Mouse (Mus musculus): ENCODE data around the gene Lce6a. TPM values are rescaled to one million over a fixed set of nuclear protein-coding genes. Genes with fewer than 3 reads are reported as not detected.

Gene Lce6a
- not detected in 2 replicates for polyA plus RNA-seq (2015; fragmentation: Nextera tagmentation; extraction: Ambion mirVana)

GRCm38 (mm10) chr3:92621560-92621959, at the start of gene Lce6a:
Lce6a (minus strand) TSS chr3:92621660.
- Histone ChIP-seq H3K4me1 (ENCODE audit: insufficient read depth, low read length) (no peaks in the 10 kb centered on the region), H3K4me2 (replicated peaks; ENCODE audit: low read depth, low read length) (no peak within 1 kb of the TSS), H3K27me3 (ENCODE audit: insufficient read depth, low read length) (no peaks in the 10 kb centered on the region), H3K9ac (replicated peaks; ENCODE audit: low read length) (no peak within 1 kb of the TSS), H3K36me3 (ENCODE audit: insufficient read depth, low read length) (no peaks in the 10 kb centered on the region), H3K9me3 (ENCODE audit: low read length) (no peaks in the 10 kb centered on the region), H3K4me3 (ENCODE audit: low read length) (no peak within 1 kb of the TSS), H3K27ac (ENCODE audit: low read length) (no peak within 1 kb of the TSS)
- no peak for ATAC-seq (ENCODE audit: low FRiP score, low TSS enrichment)
- WGBS = 77% methylated on average over 2 of the region's 2 CpGs

GRCm38 (mm10) chr3:92670215-92670614, 48.8 kb upstream of the Lce6a start, which contains the start of gene Lce1a2:
Lce1a2 (minus strand) TSS chr3:92670315.
- H3K27me3 ChIP-seq (ENCODE audit: insufficient read depth, low read length) = no peaks in the 10 kb centered on the region
- H3K4me1 ChIP-seq (ENCODE audit: insufficient read depth, low read length) = no peaks in the 10 kb centered on the region
- no peak within 1 kb of the TSS for H3K27ac ChIP-seq (ENCODE audit: low read length)
- no peaks in the 10 kb centered on the region for H3K9me3 ChIP-seq (ENCODE audit: low read length)
- no peak for ATAC-seq (ENCODE audit: low FRiP score, low TSS enrichment)
- no peaks in the 10 kb centered on the region for H3K36me3 ChIP-seq (ENCODE audit: insufficient read depth, low read length)
- H3K4me2 ChIP-seq (replicated peaks; ENCODE audit: low read depth, low read length) = no peak within 1 kb of the TSS
- no peak within 1 kb of the TSS for H3K4me3 ChIP-seq (ENCODE audit: low read length)
- no peak within 1 kb of the TSS for H3K9ac ChIP-seq (replicated peaks; ENCODE audit: low read length)

- Histone ChIP-seq H3K27ac (ENCODE audit: low read length) (no peak within 1 kb of the TSS), H3K4me2 (replicated peaks; ENCODE audit: low read depth, low read length) (no peak within 1 kb of the TSS), H3K9ac (replicated peaks; ENCODE audit: low read length) (no peak within 1 kb of the TSS), H3K9me3 (ENCODE audit: low read length) (no peaks in the 10 kb centered on the region), H3K36me3 (ENCODE audit: insufficient read depth, low read length) (no peaks in the 10 kb centered on the region), H3K4me1 (ENCODE audit: insufficient read depth, low read length) (no peaks in the 10 kb centered on the region), H3K4me3 (ENCODE audit: low read length) (no peak within 1 kb of the TSS), H3K27me3 (ENCODE audit: insufficient read depth, low read length) (no peaks in the 10 kb centered on the region)
- no peak for ATAC-seq (ENCODE audit: low FRiP score, low TSS enrichment)
These were observed 35.4 kb upstream of the Lce6a start, which contains the start of gene Lce1b for GRCm38 (mm10) chr3:92656826-92657225. Lce1b (minus strand) TSS chr3:92656926.

DNA sequence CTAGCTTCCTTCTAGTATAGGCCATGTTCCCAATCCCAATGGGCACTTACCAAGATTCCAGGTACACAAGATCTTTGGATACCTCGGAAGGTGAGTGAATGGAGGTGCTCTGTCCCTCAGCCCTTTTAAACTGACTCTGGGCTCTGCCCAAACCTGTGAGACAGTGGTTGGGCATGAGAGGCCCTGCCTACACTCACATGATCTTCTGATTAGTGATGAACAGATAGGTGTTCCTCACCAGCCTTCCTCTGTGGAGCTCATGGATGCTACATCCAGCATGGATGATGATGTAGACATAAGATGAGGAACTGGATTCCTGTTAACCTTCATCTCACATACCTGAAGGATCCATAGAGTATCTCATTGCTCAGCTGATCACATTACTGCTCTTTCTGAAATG, 26.7 kb upstream of the Lce6a start, which contains the start of gene Lce1a1:
TSS of gene Lce1a1 (minus strand) at position 101 of the 400 bp plus-strand sequence.
- Histone ChIP-seq H3K27me3 (ENCODE audit: insufficient read depth, low read length) (no peaks in the 10 kb centered on the region), H3K9ac (replicated peaks; ENCODE audit: low read length) (no peak within 1 kb of the TSS), H3K4me3 (ENCODE audit: low read length) (no peak within 1 kb of the TSS), H3K4me2 (replicated peaks; ENCODE audit: low read depth, low read length) (no peak within 1 kb of the TSS), H3K9me3 (ENCODE audit: low read length) (no peaks in the 10 kb centered on the region), H3K36me3 (ENCODE audit: insufficient read depth, low read length) (no peaks in the 10 kb centered on the region), H3K27ac (ENCODE audit: low read length) (no peak within 1 kb of the TSS), H3K4me1 (ENCODE audit: insufficient read depth, low read length) (no peaks in the 10 kb centered on the region)
- ATAC-seq (ENCODE audit: low FRiP score, low TSS enrichment) = no peak
- 89% methylated on average over 1 of the region's 1 CpGs for WGBS

- Histone ChIP-seq H3K4me2 (replicated peaks; ENCODE audit: low read depth, low read length) (no peak overlapping the region), H3K36me3 (ENCODE audit: insufficient read depth, low read length) (no peaks in the 10 kb centered on the region), H3K27ac (ENCODE audit: low read length) (no peak overlapping the region), H3K4me1 (ENCODE audit: insufficient read depth, low read length) (no peaks in the 10 kb centered on the region), H3K9ac (replicated peaks; ENCODE audit: low read length) (no peak overlapping the region), H3K9me3 (ENCODE audit: low read length) (no peaks in the 10 kb centered on the region), H3K27me3 (ENCODE audit: insufficient read depth, low read length) (no peaks in the 10 kb centered on the region), H3K4me3 (ENCODE audit: low read length) (no peak overlapping the region)
- 91% methylated on average over 15 of the region's 15 CpGs for WGBS
- ATAC-seq (ENCODE audit: low FRiP score, low TSS enrichment) = no peak
These were observed 18.4 kb upstream of the Lce6a start for GRCm38 (mm10) chr3:92639854-92640253.

- no peaks in the 10 kb centered on the region for H3K4me1 ChIP-seq (ENCODE audit: insufficient read depth, low read length)
- WGBS = 72% methylated on average over 3 of the region's 3 CpGs
- H3K4me3 ChIP-seq (ENCODE audit: low read length) = no peak overlapping the region
- no peak; the same call in 1 of the 2 replicates for ATAC-seq (ENCODE audit: low FRiP score, low TSS enrichment)
- no peak overlapping the region for H3K4me2 ChIP-seq (replicated peaks; ENCODE audit: low read depth, low read length)
- H3K9me3 ChIP-seq (ENCODE audit: low read length) = no peaks in the 10 kb centered on the region
- no peak overlapping the region for H3K9ac ChIP-seq (replicated peaks; ENCODE audit: low read length)
- H3K36me3 ChIP-seq (ENCODE audit: insufficient read depth, low read length) = no peaks in the 10 kb centered on the region
- H3K27ac ChIP-seq (ENCODE audit: low read length) = no peak overlapping the region
- no peaks in the 10 kb centered on the region for H3K27me3 ChIP-seq (ENCODE audit: insufficient read depth, low read length)
These were observed 17.2 kb upstream of the Lce6a start for GRCm38 (mm10) chr3:92638653-92638991.

GRCm38 (mm10) chr3:92637745-92638652, 16.5 kb upstream of the Lce6a start:
- WGBS = 31% methylated on average over 1 of the region's 1 CpGs
- no peak overlapping the region for H3K9ac ChIP-seq (replicated peaks; ENCODE audit: low read length)
- ATAC-seq (ENCODE audit: low FRiP score, low TSS enrichment) = peak; percentile 85

GRCm38 (mm10) chr3:92609804-92610203, 11.7 kb downstream of the Lce6a start:
- Histone ChIP-seq H3K9ac (replicated peaks; ENCODE audit: low read length) (no peak overlapping the region), H3K36me3 (ENCODE audit: insufficient read depth, low read length) (no peaks in the 10 kb centered on the region), H3K9me3 (ENCODE audit: low read length) (peaks cover under 1% of the 10 kb centered on the region; the same call in 1 of the 2 replicates), H3K4me2 (replicated peaks; ENCODE audit: low read depth, low read length) (no peak overlapping the region), H3K4me3 (ENCODE audit: low read length) (no peak overlapping the region), H3K27me3 (ENCODE audit: insufficient read depth, low read length) (no peaks in the 10 kb centered on the region), H3K27ac (ENCODE audit: low read length) (no peak overlapping the region), H3K4me1 (ENCODE audit: insufficient read depth, low read length) (no peaks in the 10 kb centered on the region)
- no peak for ATAC-seq (ENCODE audit: low FRiP score, low TSS enrichment)
- WGBS = 61% methylated on average over 1 of the region's 1 CpGs

More at GRCm38 (mm10) chr3:92637745-92638652, 16.5 kb upstream of the Lce6a start:
- no peak overlapping the region for H3K27ac ChIP-seq (ENCODE audit: low read length)
- no peak overlapping the region for H3K4me3 ChIP-seq (ENCODE audit: low read length)
- no peaks in the 10 kb centered on the region for H3K36me3 ChIP-seq (ENCODE audit: insufficient read depth, low read length)
- H3K27me3 ChIP-seq (ENCODE audit: insufficient read depth, low read length) = no peaks in the 10 kb centered on the region
- H3K9me3 ChIP-seq (ENCODE audit: low read length) = no peaks in the 10 kb centered on the region
- H3K4me1 ChIP-seq (ENCODE audit: insufficient read depth, low read length) = no peaks in the 10 kb centered on the region
- H3K4me2 ChIP-seq (replicated peaks; ENCODE audit: low read depth, low read length) = no peak overlapping the region

- Histone ChIP-seq H3K9me3 (ENCODE audit: low read length) (peaks cover 6% of the 10 kb centered on the region; the same call in 1 of the 2 replicates), H3K9ac (replicated peaks; ENCODE audit: low read length) (no peak within 1 kb of the TSS), H3K27ac (ENCODE audit: low read length) (no peak within 1 kb of the TSS), H3K4me1 (ENCODE audit: insufficient read depth, low read length) (no peaks in the 10 kb centered on the region), H3K36me3 (ENCODE audit: insufficient read depth, low read length) (no peaks in the 10 kb centered on the region), H3K4me3 (ENCODE audit: low read length) (no peak within 1 kb of the TSS), H3K4me2 (replicated peaks; ENCODE audit: low read depth, low read length) (no peak within 1 kb of the TSS), H3K27me3 (ENCODE audit: insufficient read depth, low read length) (no peaks in the 10 kb centered on the region)
- no peak for ATAC-seq (ENCODE audit: low FRiP score, low TSS enrichment)
These were observed 14.1 kb downstream of the Lce6a start, which contains the start of gene 2210017I01Rik for GRCm38 (mm10) chr3:92607392-92607791. 2210017I01Rik (minus strand) TSS chr3:92607492.

- WGBS = 54% methylated on average over 1 of the region's 1 CpGs
- no peaks in the 10 kb centered on the region for H3K4me1 ChIP-seq (ENCODE audit: insufficient read depth, low read length)
These were observed 19.3 kb downstream of the Lce6a start for GRCm38 (mm10) chr3:92602169-92602568.

More at GRCm38 (mm10) chr3:92602169-92602568, 19.3 kb downstream of the Lce6a start:
- H3K4me2 ChIP-seq (replicated peaks; ENCODE audit: low read depth, low read length) = no peak overlapping the region
- peaks cover 8% of the 10 kb centered on the region; the same call in 1 of the 2 replicates for H3K9me3 ChIP-seq (ENCODE audit: low read length)
- no peak overlapping the region for H3K9ac ChIP-seq (replicated peaks; ENCODE audit: low read length)
- H3K27me3 ChIP-seq (ENCODE audit: insufficient read depth, low read length) = no peaks in the 10 kb centered on the region
- H3K36me3 ChIP-seq (ENCODE audit: insufficient read depth, low read length) = no peaks in the 10 kb centered on the region
- no peak overlapping the region for H3K4me3 ChIP-seq (ENCODE audit: low read length)
- H3K27ac ChIP-seq (ENCODE audit: low read length) = no peak overlapping the region
- ATAC-seq (ENCODE audit: low FRiP score, low TSS enrichment) = no peak
